Mouse (Mus musculus) induced T-regulatory cell, adult 2 months (primary cell): ENCODE data around the gene Chl1.
A peak's percentile ranks its signal among the peaks of the same experiment; 100 is the strongest.

ENCODE experiments used
- DNase-seq: peaks from one replicate; pipeline ENCODE4 v3.0.0-alpha.2; 2012; ENCODE audit warnings: low read depth

Chl1 gene

GRCm38 (mm10) chr6:103510392-103511289 lies at the start of gene Chl1:
Gene Chl1 (plus strand): TSS chr6:103510586.
- DNase-seq: no peak

- peak; percentile 4 for DNase-seq
These were observed 44.8 kb upstream of the Chl1 start for GRCm38 (mm10) chr6:103465479-103466080.

GRCm38 (mm10) chr6:103473316-103473715 lies 37.1 kb upstream of the Chl1 start:
- DNase-seq: no peak

GRCm38 (mm10) chr6:103487199-103487598 lies 23.2 kb upstream of the Chl1 start:
- DNase-seq: no peak

- no peak for DNase-seq
These were observed 12.0 kb upstream of the Chl1 start for GRCm38 (mm10) chr6:103498404-103498803.

GRCm38 (mm10) chr6:103504065-103504464 lies 6.3 kb upstream of the Chl1 start:
- no peak for DNase-seq

GRCm38 (mm10) chr6:103507751-103508575 lies 2.4 kb upstream of the Chl1 start:
- no peak for DNase-seq

GRCm38 (mm10) chr6:103509596-103509995 lies 790 bp upstream of the Chl1 start:
- no peak for DNase-seq

- DNase-seq: no peak
These were observed 1.0 kb downstream of the Chl1 start for GRCm38 (mm10) chr6:103511290-103511971.

GRCm38 (mm10) chr6:103511972-103512565 lies 1.7 kb downstream of the Chl1 start:
- peak; percentile 10 for DNase-seq

GRCm38 (mm10) chr6:103512911-103513321 lies 2.5 kb downstream of the Chl1 start:
- DNase-seq: no peak

- no peak for DNase-seq
These were observed 3.3 kb downstream of the Chl1 start for GRCm38 (mm10) chr6:103513621-103514241.

- no peak for DNase-seq
These were observed 4.0 kb downstream of the Chl1 start for GRCm38 (mm10) chr6:103514346-103514745.

- no peak for DNase-seq
These were observed 4.4 kb downstream of the Chl1 start for GRCm38 (mm10) chr6:103514756-103515155.

- no peak for DNase-seq
These were observed 9.2 kb downstream of the Chl1 start for GRCm38 (mm10) chr6:103519596-103519995.

- DNase-seq: no peak
These were observed 15.1 kb downstream of the Chl1 start for GRCm38 (mm10) chr6:103525326-103526024.

- DNase-seq: no peak
These were observed 16.8 kb downstream of the Chl1 start for GRCm38 (mm10) chr6:103526945-103527777.

- no peak for DNase-seq
These were observed 22.7 kb downstream of the Chl1 start for GRCm38 (mm10) chr6:103533048-103533447.

- DNase-seq: no peak
These were observed 23.6 kb downstream of the Chl1 start for GRCm38 (mm10) chr6:103534027-103534426.
